Mouse (Mus musculus): Measurements from ENCODE around the gene Myh8. TPM values are rescaled to one million over a fixed set of nuclear protein-coding genes. Genes with fewer than 3 reads are reported as not detected.

Gene Myh8
- polyA plus RNA-seq (2012; rRNA removed) = not detected in 2 replicates

- WGBS = 77% methylated on average over 10 of the region's 10 CpGs
- H3K4me1 ChIP-seq (ENCODE audit: control insufficient read depth, insufficient read depth, insufficient read length, low read length) = no peaks in the 10 kb centered on the region
- H3K4me3 ChIP-seq (ENCODE audit: low read depth, low read length) = no peak within 1 kb of the TSS
- H3K27ac ChIP-seq (ENCODE audit: insufficient read depth, low read depth, low read length) = no peak within 1 kb of the TSS
- TF ChIP-seq POLR2A (IDR thresholded peaks at IDR 0.05; ENCODE audit: low read depth, low read length) (no peak), CTCF (IDR thresholded peaks at IDR 0.05; ENCODE audit: extremely low read depth, insufficient read length, insufficient replicate concordance, low read depth, low read length) (no peak)
- no peaks in the 10 kb centered on the region for H3K27me3 ChIP-seq (ENCODE audit: control insufficient read depth, insufficient read depth, low read length)
- H3K36me3 ChIP-seq (ENCODE audit: control insufficient read depth, insufficient read depth, low read length) = no peaks in the 10 kb centered on the region
These were observed at the start of gene Myh8 for GRCm38 (mm10) chr11:67276601-67277174. Gene Myh8 (plus strand): TSS chr11:67277124.

DNA sequence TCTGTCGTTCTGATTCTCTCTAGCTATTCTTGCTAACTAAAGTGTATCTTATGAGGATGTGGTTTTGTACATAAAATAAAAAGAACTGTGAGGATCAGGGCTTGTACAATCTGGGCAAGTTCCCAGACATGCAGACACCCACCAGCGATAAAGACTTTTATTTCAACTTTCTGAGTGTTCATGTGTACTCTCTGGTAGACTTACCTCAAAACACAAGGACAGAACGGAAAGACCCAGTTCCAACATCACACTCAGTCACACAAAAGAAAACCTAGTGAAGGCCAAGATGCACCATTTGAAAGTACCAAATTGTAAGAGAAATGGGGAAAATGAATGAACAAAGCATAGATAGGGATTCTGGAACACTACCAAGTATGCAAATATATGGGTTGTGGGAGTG is 48.2 kb upstream of the Myh8 start:
- WGBS = 80% methylated on average over 3 of the region's 3 CpGs
- H3K4me3 ChIP-seq (ENCODE audit: low read depth, low read length) = no peak overlapping the region
- no peaks in the 10 kb centered on the region for H3K27me3 ChIP-seq (ENCODE audit: control insufficient read depth, insufficient read depth, low read length)
- H3K4me1 ChIP-seq (ENCODE audit: control insufficient read depth, insufficient read depth, insufficient read length, low read length) = no peaks in the 10 kb centered on the region
- no peak overlapping the region for H3K27ac ChIP-seq (ENCODE audit: insufficient read depth, low read depth, low read length)
- H3K36me3 ChIP-seq (ENCODE audit: control insufficient read depth, insufficient read depth, low read length) = no peaks in the 10 kb centered on the region
- no peak for TF ChIP-seq CTCF (IDR thresholded peaks at IDR 0.05; ENCODE audit: extremely low read depth, insufficient read length, insufficient replicate concordance, low read depth, low read length)

DNA sequence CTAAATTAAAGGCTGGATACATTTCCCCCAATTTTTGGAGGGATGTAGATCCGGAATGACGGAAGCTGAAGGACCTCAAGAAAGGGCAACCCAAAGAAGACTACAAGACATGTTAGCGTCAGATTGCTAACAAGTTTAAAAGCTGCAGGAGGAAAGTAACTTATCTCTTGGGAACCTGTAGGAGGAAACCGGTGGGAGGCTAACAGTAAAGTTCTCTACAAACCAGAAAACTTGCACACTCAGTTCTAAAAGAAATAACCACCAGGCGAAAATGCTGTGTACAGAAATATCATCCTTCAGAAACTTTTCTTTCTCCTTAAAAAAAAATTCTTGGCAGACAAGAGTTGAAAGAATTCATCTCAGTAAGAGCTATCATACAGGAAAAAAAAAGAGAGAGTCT is 47.8 kb upstream of the Myh8 start:
- TF ChIP-seq CTCF (IDR thresholded peaks at IDR 0.05; ENCODE audit: extremely low read depth, insufficient read length, insufficient replicate concordance, low read depth, low read length) (no peak), POLR2A (IDR thresholded peaks at IDR 0.05; ENCODE audit: low read depth, low read length) (no peak)
- WGBS = 77% methylated on average over 5 of the region's 5 CpGs

GRCm38 (mm10) chr11:67229946-67230345 is 47.0 kb upstream of the Myh8 start:
- Histone ChIP-seq H3K27me3 (ENCODE audit: control insufficient read depth, insufficient read depth, low read length) (no peaks in the 10 kb centered on the region), H3K4me1 (ENCODE audit: control insufficient read depth, insufficient read depth, insufficient read length, low read length) (no peaks in the 10 kb centered on the region), H3K4me3 (ENCODE audit: low read depth, low read length) (no peak overlapping the region), H3K27ac (ENCODE audit: insufficient read depth, low read depth, low read length) (no peak overlapping the region), H3K36me3 (ENCODE audit: control insufficient read depth, insufficient read depth, low read length) (no peaks in the 10 kb centered on the region)
- no peak for TF ChIP-seq POLR2A (IDR thresholded peaks at IDR 0.05; ENCODE audit: low read depth, low read length)
- no peak for TF ChIP-seq CTCF (IDR thresholded peaks at IDR 0.05; ENCODE audit: extremely low read depth, insufficient read length, insufficient replicate concordance, low read depth, low read length)
- 68% methylated on average over 2 of the region's 2 CpGs for WGBS

More for the DNA sequence above, 47.8 kb upstream of the Myh8 start:
- Histone ChIP-seq H3K27me3 (ENCODE audit: control insufficient read depth, insufficient read depth, low read length) (no peaks in the 10 kb centered on the region), H3K4me1 (ENCODE audit: control insufficient read depth, insufficient read depth, insufficient read length, low read length) (no peaks in the 10 kb centered on the region), H3K36me3 (ENCODE audit: control insufficient read depth, insufficient read depth, low read length) (no peaks in the 10 kb centered on the region), H3K4me3 (ENCODE audit: low read depth, low read length) (no peak overlapping the region), H3K27ac (ENCODE audit: insufficient read depth, low read depth, low read length) (no peak overlapping the region)

GRCm38 (mm10) chr11:67235639-67236358 is 41.1 kb upstream of the Myh8 start:
- no peaks in the 10 kb centered on the region for H3K27me3 ChIP-seq (ENCODE audit: control insufficient read depth, insufficient read depth, low read length)
- no peak overlapping the region for H3K4me3 ChIP-seq (ENCODE audit: low read depth, low read length)
- no peaks in the 10 kb centered on the region for H3K36me3 ChIP-seq (ENCODE audit: control insufficient read depth, insufficient read depth, low read length)
- 53% methylated on average over 5 of the region's 5 CpGs for WGBS
- no peaks in the 10 kb centered on the region for H3K4me1 ChIP-seq (ENCODE audit: control insufficient read depth, insufficient read depth, insufficient read length, low read length)
- TF ChIP-seq CTCF (IDR thresholded peaks at IDR 0.05; ENCODE audit: extremely low read depth, insufficient read length, insufficient replicate concordance, low read depth, low read length) (no peak), POLR2A (IDR thresholded peaks at IDR 0.05; ENCODE audit: low read depth, low read length) (no peak)
- H3K27ac ChIP-seq (ENCODE audit: insufficient read depth, low read depth, low read length) = no peak overlapping the region

DNA sequence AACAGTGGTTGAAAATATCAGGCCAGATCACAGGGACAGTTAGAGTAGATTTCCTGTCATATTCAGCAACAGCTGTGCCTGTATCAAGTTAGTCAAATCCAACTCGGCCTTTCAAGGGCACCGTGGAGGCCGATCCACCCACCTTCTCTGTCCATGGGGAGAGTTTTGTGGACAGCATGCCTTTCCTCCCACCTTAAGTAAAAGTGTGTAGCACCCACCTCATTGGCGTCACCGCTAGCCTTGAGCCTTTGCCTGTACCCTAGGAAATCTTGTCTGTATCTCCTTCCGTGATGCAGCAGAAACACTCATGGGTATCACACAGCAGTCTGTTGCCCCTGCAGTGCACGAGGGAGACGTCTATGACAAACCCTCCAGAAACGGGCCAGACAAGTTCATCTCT is 40.1 kb upstream of the Myh8 start:
- no peaks in the 10 kb centered on the region for H3K36me3 ChIP-seq (ENCODE audit: control insufficient read depth, insufficient read depth, low read length)
- no peak overlapping the region for H3K27ac ChIP-seq (ENCODE audit: insufficient read depth, low read depth, low read length)
- TF ChIP-seq POLR2A (IDR thresholded peaks at IDR 0.05; ENCODE audit: low read depth, low read length) = no peak
- no peak for TF ChIP-seq CTCF (IDR thresholded peaks at IDR 0.05; ENCODE audit: extremely low read depth, insufficient read length, insufficient replicate concordance, low read depth, low read length)
- H3K4me3 ChIP-seq (ENCODE audit: low read depth, low read length) = no peak overlapping the region
- H3K27me3 ChIP-seq (ENCODE audit: control insufficient read depth, insufficient read depth, low read length) = no peaks in the 10 kb centered on the region
- WGBS = 84% methylated on average over 9 of the region's 9 CpGs
- no peaks in the 10 kb centered on the region for H3K4me1 ChIP-seq (ENCODE audit: control insufficient read depth, insufficient read depth, insufficient read length, low read length)

GRCm38 (mm10) chr11:67237481-67238079 is 39.3 kb upstream of the Myh8 start, which contains the start of gene Myh4:
Gene Myh4 (plus strand): TSS chr11:67238029.
- TF ChIP-seq POLR2A (IDR thresholded peaks at IDR 0.05; ENCODE audit: low read depth, low read length) = no peak
- TF ChIP-seq CTCF (IDR thresholded peaks at IDR 0.05; ENCODE audit: extremely low read depth, insufficient read length, insufficient replicate concordance, low read depth, low read length) = no peak
- WGBS = 80% methylated on average over 5 of the region's 5 CpGs
- Histone ChIP-seq H3K27me3 (ENCODE audit: control insufficient read depth, insufficient read depth, low read length) (no peaks in the 10 kb centered on the region), H3K4me1 (ENCODE audit: control insufficient read depth, insufficient read depth, insufficient read length, low read length) (no peaks in the 10 kb centered on the region), H3K36me3 (ENCODE audit: control insufficient read depth, insufficient read depth, low read length) (no peaks in the 10 kb centered on the region), H3K27ac (ENCODE audit: insufficient read depth, low read depth, low read length) (no peak within 1 kb of the TSS), H3K4me3 (ENCODE audit: low read depth, low read length) (no peak within 1 kb of the TSS)

Measured in small intestine, adult 2 months (tissue).